Mouse (Mus musculus): ENCODE results near the gene Ptprh.
A peak's percentile ranks its signal among the peaks of the same experiment; 100 is the strongest.
"Not testable (repeated sequence)": the region's sequence is repeated elsewhere in the genome, so short reads cannot be mapped to it uniquely, and the experiment has no call there.

Gene Ptprh

DNA sequence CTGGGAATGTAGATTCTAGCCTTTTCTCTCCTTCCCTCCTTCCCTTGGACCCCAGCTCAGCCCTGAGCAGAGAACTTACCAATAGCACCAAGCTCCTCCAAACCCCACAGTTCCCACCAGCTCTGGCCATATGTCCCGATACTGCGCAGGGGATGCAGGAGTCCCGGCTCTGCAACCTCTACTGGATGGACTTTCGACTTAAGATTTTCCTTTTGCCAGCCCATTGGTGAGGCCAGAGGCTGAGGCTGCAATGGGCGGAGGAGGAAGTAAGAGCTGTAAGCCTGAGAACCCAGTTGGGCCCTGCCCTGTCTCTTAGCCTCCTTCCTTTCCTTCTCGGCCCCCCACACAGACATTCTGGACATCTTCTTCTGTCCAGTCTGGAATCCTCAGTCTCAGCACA is 872 bp downstream of the Ptprh start:
- DNase-seq, result no peak

DNA sequence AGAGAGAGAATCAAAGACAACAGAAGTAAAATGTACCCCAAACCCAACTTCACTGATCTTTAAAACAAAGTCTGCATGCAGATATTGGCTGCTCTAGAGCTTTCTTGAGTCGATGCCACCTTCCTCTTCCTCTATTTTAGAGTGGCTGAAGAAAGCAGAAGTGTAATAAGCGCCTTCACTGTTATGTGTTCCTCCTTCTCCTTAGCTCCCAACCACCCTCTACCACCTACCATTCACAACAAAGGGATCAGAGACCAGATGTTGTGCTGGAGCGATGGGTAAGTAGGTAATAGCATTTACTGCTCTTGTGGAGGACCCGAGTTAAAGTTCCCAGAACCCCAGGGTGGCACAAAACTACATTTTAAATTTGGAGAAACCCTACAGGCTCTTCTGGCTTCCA is 6.8 kb downstream of the Ptprh start:
- DNase-seq, result not testable (repeated sequence)

DNA sequence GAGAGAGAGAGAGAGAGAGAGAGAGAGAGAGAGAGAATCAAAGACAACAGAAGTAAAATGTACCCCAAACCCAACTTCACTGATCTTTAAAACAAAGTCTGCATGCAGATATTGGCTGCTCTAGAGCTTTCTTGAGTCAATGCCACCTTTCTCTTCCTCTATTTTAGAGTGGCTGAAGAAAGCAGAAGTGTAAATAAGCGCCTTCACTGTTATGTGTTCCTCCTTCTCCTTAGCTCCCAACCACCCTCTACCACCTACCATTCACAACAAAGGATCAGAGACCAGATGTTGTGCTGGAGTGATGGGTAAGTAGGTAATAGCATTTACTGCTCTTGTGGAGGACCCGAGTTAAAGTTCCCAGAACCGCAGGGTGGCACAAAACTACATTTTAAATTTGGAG is 22.4 kb downstream of the Ptprh start:
- DNase-seq, result not testable (repeated sequence)

DNA sequence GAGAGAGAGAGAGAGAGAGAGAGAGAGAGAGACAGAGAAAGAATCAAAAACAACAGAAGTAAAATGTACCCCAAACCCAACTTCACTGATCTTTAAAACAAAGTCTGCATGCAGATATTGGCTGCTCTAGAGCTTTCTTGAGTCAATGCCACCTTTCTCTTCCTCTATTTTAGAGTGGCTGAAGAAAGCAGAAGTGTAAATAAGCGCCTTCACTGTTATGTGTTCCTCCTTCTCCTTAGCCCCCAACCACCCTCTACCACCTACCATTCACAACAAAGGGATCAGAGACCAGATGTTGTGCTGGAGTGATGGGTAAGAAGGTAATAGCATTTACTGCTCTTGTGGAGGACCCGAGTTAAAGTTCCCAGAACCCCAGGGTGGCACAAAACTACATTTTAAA is 31.5 kb downstream of the Ptprh start:
- DNase-seq, result not testable (repeated sequence)

DNA sequence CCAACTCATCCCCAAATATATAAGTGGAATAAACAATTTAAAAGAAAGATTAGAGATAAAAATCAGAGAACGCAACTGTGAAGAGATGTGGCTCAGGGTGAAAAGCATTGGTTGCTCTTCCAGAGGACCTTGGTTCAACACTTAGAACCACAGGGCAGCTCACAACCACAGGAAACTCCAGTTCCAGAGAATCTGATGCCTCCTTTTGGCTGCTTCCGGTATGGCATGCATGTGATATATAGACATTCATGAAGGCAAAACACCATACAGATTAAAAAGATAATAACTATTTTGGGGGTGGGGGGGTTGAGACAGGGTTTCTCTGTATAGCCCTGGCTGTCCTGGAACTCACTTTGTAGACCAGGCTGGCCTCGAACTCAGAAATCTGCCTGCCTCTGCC is 41.2 kb downstream of the Ptprh start:
- DNase-seq, result no peak

DNA sequence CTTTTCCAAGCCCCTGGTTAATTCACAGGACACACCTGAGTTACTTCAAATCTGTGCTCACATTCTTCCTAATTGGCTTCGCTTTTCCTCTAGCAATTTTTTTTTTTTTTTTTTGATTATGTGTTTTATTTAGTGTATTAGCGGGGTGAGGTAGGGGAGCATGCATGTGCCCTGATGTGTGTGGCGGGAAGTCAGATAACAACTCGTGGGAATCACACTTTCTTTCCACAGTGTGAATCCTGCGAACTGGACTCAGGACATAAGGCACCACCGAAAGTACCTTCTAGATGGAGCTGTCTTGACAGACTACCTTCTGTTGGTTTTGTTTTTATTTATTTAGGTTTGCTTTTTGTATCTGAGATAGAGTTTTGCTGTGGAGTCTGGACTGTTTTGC is 46.7 kb downstream of the Ptprh start:
- no peak for DNase-seq

DNA sequence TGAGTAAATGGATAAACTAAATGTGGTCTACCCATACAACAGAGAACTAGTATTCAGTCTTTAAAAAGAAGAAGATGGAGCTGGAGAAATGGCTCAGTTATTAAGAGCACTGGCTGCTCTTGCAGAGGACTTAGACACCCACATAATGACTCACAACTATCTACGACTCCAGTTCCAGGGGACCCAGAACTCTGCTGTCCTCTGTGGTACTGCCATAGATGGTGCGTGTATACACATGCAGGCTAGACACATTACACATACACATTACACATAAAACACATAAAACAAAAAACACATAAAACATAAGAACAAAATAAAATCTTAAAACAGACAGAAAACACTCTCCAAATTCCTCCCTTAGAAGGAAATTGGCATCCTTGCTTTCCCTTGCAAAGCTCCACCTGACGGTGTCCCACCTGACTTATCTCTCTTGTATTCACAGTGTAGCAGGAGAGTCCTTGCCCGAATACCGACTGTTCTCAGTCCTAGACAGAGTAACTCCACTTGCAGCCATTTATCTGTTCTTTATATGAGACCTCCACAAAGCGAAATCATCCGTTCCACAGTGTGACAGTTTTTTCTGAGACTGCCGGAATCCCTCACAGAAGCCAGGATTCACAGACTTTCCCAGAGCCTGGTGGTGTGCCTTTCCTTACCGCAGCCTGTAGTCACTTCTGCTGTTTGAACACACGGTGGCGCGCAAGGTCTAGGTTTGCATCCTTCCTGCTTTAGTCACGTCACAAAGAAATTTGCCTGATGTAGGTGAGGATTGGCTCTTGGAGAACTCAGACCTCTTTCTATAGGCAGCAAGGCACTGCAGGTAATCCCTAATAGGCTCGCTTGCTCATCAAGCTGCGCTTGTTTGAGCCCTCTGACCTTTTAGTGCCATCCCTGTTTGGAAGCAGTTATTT is 47.3 kb downstream of the Ptprh start:
- DNase-seq, result peak; percentile 85 to 91

DNA sequence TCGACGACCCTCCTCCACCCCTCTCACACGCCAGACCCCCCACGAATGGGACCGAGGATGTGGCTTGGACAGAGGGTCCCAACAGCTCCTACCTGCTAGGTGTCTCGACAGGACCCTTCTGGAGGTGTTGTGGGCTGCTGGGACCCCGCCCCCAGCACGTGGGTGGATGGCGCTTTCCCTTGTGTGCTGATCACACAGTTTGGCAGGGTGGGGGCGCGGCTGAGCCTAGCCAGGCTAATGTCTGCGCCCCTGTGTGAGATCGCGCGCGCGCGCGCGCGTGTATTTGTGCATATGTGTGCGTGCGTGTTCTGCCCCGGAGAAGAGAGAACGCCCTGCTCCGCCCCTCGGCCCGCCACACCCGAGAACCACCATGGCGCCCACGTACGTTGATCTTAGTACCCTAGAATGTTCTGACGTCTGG is 56.6 kb downstream of the Ptprh start, which contains the start of gene Syt5:
Gene Syt5 (minus strand): TSS at position 321 of the 421 bp plus-strand sequence.
- DNase-seq, result peak; percentile 40 to 69

DNA sequence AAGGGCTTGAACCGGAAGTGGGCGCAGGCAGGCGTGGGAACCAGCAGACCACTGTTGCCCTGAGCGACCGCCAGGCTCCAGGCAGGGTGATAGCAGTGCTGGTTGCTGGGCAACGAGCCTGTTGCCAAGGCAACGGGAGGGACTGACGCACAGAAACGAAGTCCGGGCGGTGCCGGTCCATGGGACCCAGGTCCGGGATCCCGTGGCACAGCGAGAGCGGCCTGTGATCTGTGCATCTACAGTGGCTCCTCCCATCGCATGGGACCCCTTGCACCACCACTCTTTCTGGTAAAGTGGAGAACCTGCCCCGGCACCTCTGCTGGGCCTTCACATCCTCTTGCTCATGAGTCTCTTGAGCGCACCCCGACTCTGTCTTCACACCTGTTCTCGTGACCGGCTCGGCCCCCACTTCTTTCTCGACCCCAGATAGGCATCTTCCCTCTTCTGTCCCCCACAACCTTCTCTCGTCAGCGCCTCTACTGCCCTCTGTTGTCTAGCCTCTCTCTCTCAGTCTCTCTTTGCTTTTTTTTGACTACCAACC is 57.2 kb downstream of the Ptprh start:
- DNase-seq, result peak; percentile 85 to 93

DNA sequence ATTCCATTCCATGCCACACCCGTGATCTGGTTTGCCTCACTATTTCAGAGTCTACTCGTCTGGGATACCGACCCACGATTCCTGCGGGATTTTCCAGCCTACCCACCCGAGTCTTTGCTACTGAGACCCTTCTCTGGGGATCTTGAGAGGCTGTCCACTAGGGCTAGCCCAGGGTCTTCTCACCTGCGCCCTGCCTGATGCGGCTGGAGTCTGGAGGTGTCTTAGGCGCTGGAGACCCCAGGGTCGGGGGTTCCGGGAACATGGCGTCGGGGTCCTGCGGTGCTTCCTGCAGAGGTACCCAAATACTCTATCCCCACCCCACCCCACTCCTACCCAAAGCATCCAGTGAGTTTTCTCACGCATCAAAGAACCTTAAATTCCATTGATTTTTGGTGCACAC is 57.8 kb downstream of the Ptprh start:
- DNase-seq, result no peak

DNA sequence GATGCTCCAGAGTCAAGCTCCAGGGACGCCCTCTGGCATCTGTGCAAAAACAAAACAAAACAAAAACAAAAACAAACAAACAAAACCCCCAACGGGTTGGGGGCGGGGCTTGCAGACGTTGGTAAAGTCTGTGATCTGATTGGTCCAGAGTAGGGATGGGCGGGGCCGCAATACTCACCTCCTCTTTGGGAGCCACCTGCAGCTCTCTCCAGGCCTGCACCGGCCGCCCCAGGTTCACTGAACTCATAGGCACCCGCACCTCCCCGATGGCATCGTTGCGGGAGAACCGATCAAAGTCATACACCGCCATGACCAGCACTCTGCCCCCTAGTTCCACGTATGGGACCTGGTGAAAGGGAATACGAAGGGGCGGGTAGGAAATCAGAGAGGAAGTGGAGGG is 61.8 kb downstream of the Ptprh start:
- no peak for DNase-seq

DNA sequence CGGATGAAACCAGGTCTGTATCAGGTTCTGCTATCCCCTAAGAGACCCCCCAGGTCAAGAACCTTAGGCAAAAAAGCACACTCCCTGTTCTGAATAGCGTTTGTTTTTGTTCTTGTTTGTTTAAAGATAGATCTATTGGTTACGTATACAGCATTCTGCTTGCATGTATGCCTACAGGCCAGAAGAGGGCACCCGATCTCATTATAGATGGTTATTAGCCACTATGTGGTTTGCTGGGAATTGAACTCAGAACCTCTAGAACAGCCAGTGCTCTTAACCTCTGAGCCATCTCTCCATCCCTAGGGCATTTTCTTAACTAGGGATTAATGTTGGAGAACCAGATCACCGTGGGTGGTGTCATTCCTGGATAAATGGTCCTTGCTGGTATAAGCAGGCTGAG is 62.5 kb downstream of the Ptprh start:
- no peak for DNase-seq

DNA sequence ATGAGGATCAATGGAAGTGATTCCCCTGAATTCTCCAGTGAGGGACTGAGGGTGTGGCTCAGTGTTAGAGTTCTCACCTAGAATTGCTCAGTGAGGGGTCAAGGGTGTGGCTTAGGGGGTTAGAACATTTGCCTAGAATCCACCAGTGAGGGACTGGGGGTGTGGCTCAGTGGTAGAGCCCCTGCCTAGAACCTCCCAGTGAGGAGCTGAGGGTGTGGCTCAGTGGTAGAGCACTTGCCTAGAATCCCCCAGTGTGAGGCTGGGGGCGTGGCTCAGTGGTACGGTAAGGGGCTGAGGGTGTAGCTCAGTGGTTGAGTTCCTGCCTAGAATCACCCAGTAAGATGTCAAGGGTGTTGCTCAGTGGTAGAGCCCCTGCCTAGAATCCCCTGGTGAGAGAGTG is 64.8 kb downstream of the Ptprh start:
- DNase-seq, result no peak

DNA sequence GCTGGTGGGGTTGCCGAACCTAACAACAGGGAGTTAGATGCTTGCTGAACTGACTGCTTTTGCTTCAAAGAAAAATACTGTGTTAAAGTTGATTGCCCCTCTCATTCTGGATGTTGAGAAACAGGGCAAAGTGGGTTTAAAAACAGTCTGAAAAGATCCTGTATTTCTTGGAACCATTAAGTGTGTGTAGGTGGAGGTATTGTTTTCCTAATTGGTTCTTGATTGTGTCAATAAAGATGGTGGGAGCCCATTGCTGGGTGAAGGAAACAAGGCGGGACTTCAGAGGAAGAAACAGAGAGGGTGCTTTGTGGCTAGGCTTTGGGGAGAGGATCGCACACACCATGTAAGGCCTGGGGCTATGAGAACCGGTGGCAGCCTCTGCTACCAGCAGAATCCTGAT is 66.7 kb downstream of the Ptprh start:
- no peak for DNase-seq

DNA sequence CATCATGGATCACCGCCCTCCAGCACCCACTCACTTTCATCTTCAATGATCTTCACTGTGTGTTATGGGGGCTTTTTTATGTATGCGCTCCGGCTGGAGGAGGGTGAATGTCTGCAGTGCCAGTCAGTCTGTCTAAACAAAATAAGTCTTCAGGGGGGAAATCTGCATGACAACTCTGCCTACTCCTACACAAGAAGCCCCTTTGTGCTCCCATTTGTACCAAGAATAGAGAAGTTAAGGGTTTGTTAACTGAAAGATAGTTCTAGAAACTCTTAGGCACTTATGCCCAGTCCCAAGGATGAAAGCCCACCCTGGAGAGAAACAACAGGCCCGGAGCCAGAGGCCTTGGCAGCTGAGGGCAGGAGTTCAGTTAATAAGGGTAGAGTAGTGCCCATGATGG is 67.5 kb downstream of the Ptprh start:
- no peak for DNase-seq

DNA sequence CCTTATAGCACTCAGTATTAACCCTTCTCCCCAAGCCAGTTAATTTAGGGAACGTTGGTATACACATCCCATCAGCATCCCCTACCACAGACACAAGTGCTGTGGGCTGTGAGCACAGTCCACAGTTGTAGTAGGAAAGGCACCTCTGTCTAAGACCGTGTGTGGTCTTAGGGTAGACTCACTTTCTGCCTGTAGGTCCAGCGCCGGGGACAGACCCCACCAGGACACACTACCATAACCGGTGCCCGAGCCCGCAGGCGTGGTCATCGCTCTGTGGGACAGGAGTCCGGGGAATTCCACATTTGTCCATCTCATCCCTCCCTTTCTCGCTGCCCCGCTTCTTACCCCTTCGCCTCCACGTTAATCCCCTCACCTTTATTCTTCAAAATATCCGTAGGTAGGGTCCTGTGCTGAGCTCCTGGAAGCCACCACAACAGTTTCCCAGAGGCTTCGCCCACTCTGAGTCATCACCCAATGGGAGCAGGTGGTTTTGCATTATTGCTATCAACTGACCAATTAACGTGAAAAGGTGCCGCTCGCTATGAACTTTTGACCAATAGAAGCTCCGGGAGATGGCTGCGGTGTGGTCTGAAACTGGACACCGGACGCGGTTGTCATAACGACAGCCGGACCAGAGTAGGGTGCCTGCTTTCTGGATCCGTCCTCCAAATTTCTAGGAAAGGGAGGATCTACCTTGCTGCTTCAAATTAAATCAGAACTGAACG is 71.7 kb downstream of the Ptprh start, which contains the start of gene Dnaaf3:
Gene Dnaaf3 (minus strand): TSS at position 449 of the 725 bp plus-strand sequence.
- peak in 1 of 2 experiments; percentile 29 for DNase-seq

DNA sequence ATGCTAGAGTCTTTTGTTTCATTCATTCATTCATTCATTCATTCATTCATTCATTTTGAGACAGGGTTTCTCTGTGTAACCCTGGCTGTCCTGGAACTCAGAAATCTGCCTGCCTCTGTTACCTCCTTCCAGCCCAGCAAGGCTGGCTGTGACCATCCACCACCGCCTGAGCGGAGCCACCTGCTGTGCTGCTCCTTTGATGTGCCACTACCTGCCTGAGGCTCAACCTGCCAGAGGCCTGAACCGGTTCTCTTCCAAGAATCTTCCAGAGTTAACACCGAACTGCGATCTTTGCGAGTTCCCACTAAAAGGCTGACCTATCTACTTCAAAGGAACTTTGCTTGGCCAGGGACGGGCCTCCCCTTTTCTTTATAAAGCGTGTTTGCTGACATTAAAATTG is 73.7 kb downstream of the Ptprh start:
- DNase-seq, result not testable (repeated sequence)

DNA sequence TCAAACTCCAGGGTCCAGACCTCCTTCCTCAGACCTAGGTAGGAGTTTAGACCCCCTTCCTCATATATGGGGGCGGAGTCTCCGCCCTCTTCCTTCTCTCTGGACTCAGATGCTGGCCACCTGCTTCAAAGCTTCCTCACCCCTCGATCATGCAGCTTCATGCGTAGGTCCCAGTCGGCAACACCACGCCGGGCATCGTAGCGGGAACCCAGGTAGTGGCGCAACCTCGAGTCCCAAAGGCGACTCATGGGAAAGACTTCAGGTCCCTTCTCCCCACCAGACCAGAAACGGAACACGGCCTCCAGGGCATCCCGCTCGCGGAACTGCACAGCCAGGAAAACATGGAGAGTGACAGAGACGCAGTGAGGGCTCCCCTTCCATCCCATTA is 76.5 kb downstream of the Ptprh start:
- DNase-seq, result no peak

DNA sequence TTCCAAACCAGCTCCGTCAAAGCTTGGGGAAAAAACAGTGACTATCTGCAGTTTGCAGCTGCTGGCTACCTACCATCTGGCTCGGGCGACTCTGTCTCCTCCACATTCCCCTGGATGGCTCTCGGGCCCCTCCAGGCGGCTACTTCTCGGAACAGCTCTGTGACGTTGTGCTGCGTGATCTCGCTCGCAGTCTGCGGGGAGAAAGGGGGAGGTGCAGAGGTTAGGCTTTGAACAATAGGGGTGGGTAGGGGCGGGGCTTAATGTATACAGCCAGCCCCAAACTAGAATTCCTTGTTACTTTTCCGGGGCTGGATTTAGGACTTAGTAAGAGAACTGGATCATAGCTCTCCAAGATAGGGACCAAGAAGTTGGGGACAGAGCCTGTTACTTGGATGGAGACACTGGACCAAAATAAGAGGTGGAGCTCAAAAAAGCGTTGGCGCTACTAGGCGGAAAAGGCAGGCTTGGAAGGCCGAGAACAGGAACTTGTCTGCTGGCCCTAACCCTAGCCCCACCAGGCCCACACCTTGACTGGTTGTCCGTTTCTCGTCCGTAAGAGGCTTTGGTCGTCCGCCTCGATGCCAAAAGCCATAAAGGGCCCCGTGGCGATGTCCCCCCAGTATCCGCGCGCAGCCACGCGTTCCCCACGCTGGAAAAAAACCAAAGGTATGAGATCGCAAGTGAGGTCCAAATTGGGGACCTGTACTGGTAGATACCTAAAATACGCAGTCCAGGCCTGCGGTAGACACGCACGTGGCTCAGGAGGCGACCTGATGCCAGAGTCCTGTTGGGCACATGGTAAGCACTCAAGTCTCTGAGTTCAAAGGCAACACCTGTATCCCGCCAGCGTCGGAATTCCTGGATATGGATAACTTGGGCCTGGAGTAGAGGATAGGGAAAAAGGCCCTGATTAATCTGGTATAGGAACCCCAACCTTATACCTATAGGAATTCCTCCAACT is 77.2 kb downstream of the Ptprh start:
- peak; percentile 65 to 81 for DNase-seq

DNA sequence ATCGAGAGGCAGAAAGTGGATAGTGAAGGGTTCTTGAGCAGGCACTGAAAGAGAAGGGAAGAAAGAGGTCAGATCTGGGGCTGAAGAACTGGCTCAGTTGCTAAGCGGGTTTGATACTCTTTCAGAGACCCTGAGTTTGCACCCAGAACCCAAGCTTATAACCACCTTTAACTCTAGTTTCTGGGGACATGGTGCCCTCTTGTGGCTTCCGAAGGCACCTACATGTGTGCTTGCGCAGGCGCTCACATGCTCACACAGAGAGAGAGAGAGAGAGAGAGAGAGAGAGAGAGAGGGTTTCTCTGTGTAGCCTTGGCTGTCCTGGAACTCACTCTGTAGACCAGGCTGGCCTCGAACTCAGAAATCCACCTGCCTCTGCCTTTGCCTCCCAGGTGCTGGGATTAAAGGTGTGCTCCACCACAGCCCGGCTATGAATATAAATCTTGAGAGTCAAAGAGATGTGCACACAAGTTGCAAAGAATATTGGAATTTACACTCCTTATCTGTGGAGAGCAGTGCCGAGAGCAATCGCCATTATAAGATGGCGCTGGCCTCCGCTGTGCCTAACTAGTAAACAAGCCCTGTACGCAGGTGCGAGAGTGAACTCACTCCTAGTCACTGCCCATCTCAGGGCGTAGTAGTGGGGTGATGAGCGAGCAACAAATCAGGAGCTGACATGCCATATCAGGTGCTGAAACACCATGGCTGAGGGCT is 79.5 kb downstream of the Ptprh start, which contains the start of gene Tnni3:
Gene Tnni3 (minus strand): TSS at position 18 of the 711 bp plus-strand sequence.
- peak; percentile 50 to 71 for DNase-seq

Data from cerebellum, postnatal 25 days (tissue).